In genomic region chr10:52027161-52028035, GRCm38 (mm10) we compare ENCODE assay signal across 9 mouse cellular contexts. TPM values are rescaled to one million over a fixed set of nuclear protein-coding genes. Genes with fewer than 3 reads are reported as not detected.
DNase-seq lines count a peak whose midpoint lies in the region; ATAC-seq and TF ChIP-seq lines count a peak whose summit lies in the region.
"Had no signal": no experiment of that assay in that cellular context is flagged by ENCODE, and none has a peak within 500 bp of the region (broad histone marks: within the 10 kb centered on the region; RNA-seq: fewer than 3 reads in every experiment).

No protein-coding gene starts in this region.

- H3K9ac ChIP-seq in lung, embryonic 15.5 days, result no peak overlapping the region
- no peak overlapping the region for H3K9ac ChIP-seq in intestine, embryonic 15.5 days

- peak overlapping the region; percentile 64 for H3K4me2 ChIP-seq in lung, embryonic 15.5 days
- peak overlapping the region; percentile 79 for H3K4me2 ChIP-seq in intestine, embryonic 15.5 days (replicated peaks)

- H3K9me3 ChIP-seq in lung, embryonic 15.5 days, result no peaks in the 10 kb centered on the region
- H3K9me3 ChIP-seq in intestine, embryonic 15.5 days, result no peaks in the 10 kb centered on the region

- no peaks in the 10 kb centered on the region for H3K36me3 ChIP-seq in lung, embryonic 15.5 days
- H3K36me3 ChIP-seq in intestine, embryonic 15.5 days, result no peaks in the 10 kb centered on the region
- no peaks in the 10 kb centered on the region for H3K36me3 ChIP-seq in thymus, adult 2 months (ENCODE audit: control insufficient read depth, insufficient read depth, low read length)

- H3K4me3 ChIP-seq in lung, embryonic 15.5 days, result peak overlapping the region; percentile 36
- H3K4me3 ChIP-seq in intestine, embryonic 15.5 days (replicated peaks), result peak overlapping the region; percentile 35
- no peak overlapping the region for H3K4me3 ChIP-seq in thymus, adult 2 months (ENCODE audit: control insufficient read depth, insufficient read depth, low read length)

- peak; percentile 11 for DNase-seq in adrenal gland, adult 2 months
- no peak for DNase-seq in adrenal gland, adult 18-20 months (ENCODE audit: low spot score in 2 of 2)
- no peak for DNase-seq in lung, postnatal 10 days
- peak; percentile 54 for DNase-seq in retina, embryonic 14.5 days (ENCODE audit: low spot score)
- no peak for DNase-seq in thymus, adult 2 months
- no peak for DNase-seq in layer of hippocampus, adult 18-20 months (ENCODE audit: low spot score in 2 of 2)

- TF ChIP-seq CTCF in thymus, adult 2 months (IDR thresholded peaks at IDR 0.05; ENCODE audit: borderline replicate concordance, control insufficient read depth, extremely low read depth, insufficient read depth, low read length, poor library complexity), result no peak

- no peak overlapping the region for H3K27ac ChIP-seq in lung, embryonic 15.5 days
- H3K27ac ChIP-seq in intestine, embryonic 15.5 days, result no peak overlapping the region
- no peak overlapping the region for H3K27ac ChIP-seq in thymus, adult 2 months (ENCODE audit: control insufficient read depth, insufficient read depth, low read length)

- 1% methylated on average over 68 of the region's 68 CpGs for WGBS in lung, embryonic 15.5 days
- 2% methylated on average over 68 of the region's 68 CpGs for WGBS in intestine, embryonic 15.5 days
- WGBS in thymus, adult 2 months, result 7% methylated on average over 68 of the region's 68 CpGs

- H3K4me1 ChIP-seq in lung, embryonic 15.5 days, result peaks cover 20% of the 10 kb centered on the region
- H3K4me1 ChIP-seq in intestine, embryonic 15.5 days (replicated peaks), result peaks cover 17% of the 10 kb centered on the region
- H3K4me1 ChIP-seq in thymus, adult 2 months (replicated peaks; ENCODE audit: control insufficient read depth, insufficient read depth, low read length), result no peaks in the 10 kb centered on the region

- peak; percentile 37 for ATAC-seq in lung, embryonic 15.5 days (ENCODE audit: borderline replicate concordance, extremely low read depth, low FRiP score, low TSS enrichment)
- peak; percentile 63 for ATAC-seq in intestine, embryonic 15.5 days

- TF ChIP-seq POLR2A in thymus, adult 2 months (IDR thresholded peaks at IDR 0.05; ENCODE audit: control insufficient read depth, extremely low read depth, insufficient read depth, low read length, poor library complexity), result no peak

- peaks cover 99% of the 10 kb centered on the region for H3K27me3 ChIP-seq in lung, embryonic 15.5 days
- H3K27me3 ChIP-seq in intestine, embryonic 15.5 days (replicated peaks), result peaks cover 79% of the 10 kb centered on the region
- peaks cover 7% of the 10 kb centered on the region for H3K27me3 ChIP-seq in thymus, adult 2 months (ENCODE audit: control insufficient read depth, insufficient read depth, low read length)

RNA-seq across cellular contexts. Expression of gene Vgll2, which starts 5.1 kb away (rescaled TPM):
- not detected for total RNA-seq in adrenal gland, adult 2 months (2021)
- polyA plus RNA-seq in adrenal gland, adult 2 months (2012; rRNA removed), result 0.10 TPM in 1 of 2 replicates, not detected in the other
- under 1 TPM in 1 of 2 experiments, not detected in 1; 0.35 TPM for total RNA-seq in adrenal gland, adult 18-20 months (2021)
- 0.13 and 0.15 TPM in 2 replicates for polyA plus RNA-seq in lung, embryonic 15.5 days (2015; fragmentation: Nextera tagmentation; extraction: Ambion mirVana)
- polyA plus RNA-seq in intestine, embryonic 15.5 days (2015; fragmentation: Nextera tagmentation; extraction: Ambion mirVana), result 0.25 TPM in 1 of 2 replicates, not detected in the other
- 0.66 and 1.2 TPM in 2 replicates for polyA plus RNA-seq in thymus, adult 2 months (2012; rRNA removed)
- total RNA-seq in layer of hippocampus, adult 18-20 months (2021), result under 1 TPM in 1 of 2 experiments, not detected in 1; 0.37 TPM
- total RNA-seq: common myeloid progenitor, adult 5-6 weeks had no signal

Comparison
In these comparisons a context has a peak if more than half of its experiments do, and no peak if none do; other contexts are left out.
1. DNase-seq: peak in adrenal gland, adult 2 months (single experiment) and retina, embryonic 14.5 days (single experiment); none in adrenal gland, adult 18-20 months (0 of 2), lung, postnatal 10 days (single experiment), thymus, adult 2 months (single experiment) and layer of hippocampus, adult 18-20 months (0 of 2).